Mouse (Mus musculus): Measurements from ENCODE around the gene Chst15. TPM values are rescaled to one million over a fixed set of nuclear protein-coding genes. Genes with fewer than 3 reads are reported as not detected.

Gene Chst15
- polyA plus RNA-seq (2012; rRNA removed), result 13.8 and 17.6 TPM in 2 replicates

DNA sequence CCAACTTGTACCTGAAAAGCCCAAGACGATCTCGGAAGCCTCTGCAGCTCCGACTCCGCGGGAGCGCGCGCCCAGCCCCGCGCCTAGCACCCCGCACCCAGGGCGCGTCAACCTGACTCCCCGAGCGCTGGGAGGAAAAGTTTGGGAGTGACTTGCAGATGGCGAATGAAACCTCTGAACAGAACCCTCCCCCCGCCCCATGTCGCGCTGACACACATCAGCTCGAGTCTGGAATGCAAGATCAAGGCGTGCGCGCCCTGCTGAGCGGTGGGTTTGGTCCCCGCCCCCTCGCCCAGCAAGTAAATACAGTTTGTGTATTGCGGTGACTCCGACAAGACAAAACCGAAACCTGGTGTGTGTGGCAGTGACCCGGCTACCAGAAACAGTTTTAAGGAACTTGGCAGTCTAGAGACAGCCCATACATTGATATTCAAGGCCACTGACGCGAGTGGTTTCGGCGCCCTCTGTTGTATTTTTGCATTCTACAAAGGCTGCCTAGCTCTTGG lies at the start of gene Chst15:
TSS of gene Chst15 (minus strand) at position 193 of the 506 bp plus-strand sequence.
- under 1% methylated on average over 34 of the region's 34 CpGs for WGBS
- Histone ChIP-seq H3K27me3 (replicated peaks; ENCODE audit: control insufficient read depth, insufficient read depth, low read length) (no peaks in the 10 kb centered on the region), H3K27ac (ENCODE audit: insufficient read depth, low read depth, low read length) (peak within 1 kb of the TSS; percentile 87), H3K4me1 (ENCODE audit: control insufficient read depth, insufficient read depth, low read length) (peaks cover 5% of the 10 kb centered on the region; the same call in 1 of the 2 replicates), H3K4me3 (ENCODE audit: insufficient read depth, low read depth, low read length) (peak within 1 kb of the TSS; percentile 94), H3K36me3 (ENCODE audit: control insufficient read depth, insufficient read depth, low read length) (no peaks in the 10 kb centered on the region)
- peak; percentile 87 for DNase-seq
- TF ChIP-seq POLR2A (IDR thresholded peaks at IDR 0.05; ENCODE audit: low read depth, low read length), result no peak
- no peak for TF ChIP-seq CTCF (conservative IDR thresholded peaks at IDR 0.05; ENCODE audit: insufficient read depth, insufficient read length, low read depth, low read length)

DNA sequence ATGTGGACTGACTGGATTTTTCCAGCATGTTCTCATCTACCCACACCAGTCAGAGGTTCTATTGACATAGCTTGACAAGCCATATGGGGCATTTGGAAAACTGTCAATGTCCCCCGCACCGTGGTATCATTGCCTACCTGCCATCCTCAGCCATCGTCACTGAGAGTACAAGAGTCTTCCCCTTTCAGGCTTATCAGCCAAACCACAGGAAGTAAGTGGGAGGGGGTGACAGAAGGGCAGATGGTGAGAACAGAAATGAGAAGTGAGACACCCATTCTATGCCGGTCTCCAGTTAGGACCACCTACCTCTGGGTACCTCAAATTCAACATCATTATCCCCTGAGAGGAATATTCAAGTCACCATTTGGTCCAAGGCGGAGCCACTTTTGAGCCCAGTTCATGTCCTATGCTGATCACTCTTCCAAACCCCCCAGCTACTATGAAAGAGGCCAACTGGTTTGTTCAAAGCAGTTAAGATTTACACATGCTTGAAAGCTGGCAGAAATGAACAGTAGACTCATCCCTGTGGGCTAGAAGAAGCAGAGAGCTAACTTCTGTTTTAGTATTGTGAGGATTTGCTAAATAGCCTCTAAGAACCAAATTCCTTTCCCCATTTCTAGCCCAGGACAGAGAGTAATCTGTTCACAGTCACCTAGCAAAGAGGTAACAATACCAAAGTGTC lies 48.8 kb upstream of the Chst15 start:
- 88% methylated on average over 5 of the region's 5 CpGs for WGBS
- H3K36me3 ChIP-seq (ENCODE audit: control insufficient read depth, insufficient read depth, low read length), result no peaks in the 10 kb centered on the region
- no peaks in the 10 kb centered on the region for H3K27me3 ChIP-seq (replicated peaks; ENCODE audit: control insufficient read depth, insufficient read depth, low read length)
- H3K4me3 ChIP-seq (ENCODE audit: insufficient read depth, low read depth, low read length), result no peak overlapping the region
- DNase-seq, result no peak
- H3K27ac ChIP-seq (ENCODE audit: insufficient read depth, low read depth, low read length), result no peak overlapping the region
- no peak for TF ChIP-seq CTCF (conservative IDR thresholded peaks at IDR 0.05; ENCODE audit: insufficient read depth, insufficient read length, low read depth, low read length)
- TF ChIP-seq POLR2A (IDR thresholded peaks at IDR 0.05; ENCODE audit: low read depth, low read length), result no peak
- no peaks in the 10 kb centered on the region for H3K4me1 ChIP-seq (ENCODE audit: control insufficient read depth, insufficient read depth, low read length)

DNA sequence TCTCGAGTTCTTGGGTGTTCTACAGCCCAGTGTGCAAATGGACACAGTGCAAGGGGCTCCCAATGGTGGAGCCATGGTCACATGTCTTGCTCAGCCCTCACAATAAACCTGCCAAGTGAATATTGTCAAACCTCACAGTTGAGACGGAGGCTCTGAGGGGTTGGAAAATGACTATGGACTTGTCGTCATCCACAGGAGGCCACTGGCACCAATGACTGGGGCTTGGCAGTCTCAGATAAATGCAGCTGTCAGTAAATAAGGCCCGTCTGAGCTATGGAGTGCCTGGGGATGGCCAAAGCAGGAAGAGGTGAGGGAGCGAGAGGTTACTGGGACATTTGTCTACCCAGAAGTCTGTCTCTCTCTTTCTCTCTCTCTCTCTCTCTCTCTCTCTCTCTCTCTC lies 48.1 kb upstream of the Chst15 start:
- no peak for DNase-seq
- no peak overlapping the region for H3K27ac ChIP-seq (ENCODE audit: insufficient read depth, low read depth, low read length)
- H3K27me3 ChIP-seq (replicated peaks; ENCODE audit: control insufficient read depth, insufficient read depth, low read length), result no peaks in the 10 kb centered on the region
- no peak for TF ChIP-seq POLR2A (IDR thresholded peaks at IDR 0.05; ENCODE audit: low read depth, low read length)
- no peak for TF ChIP-seq CTCF (conservative IDR thresholded peaks at IDR 0.05; ENCODE audit: insufficient read depth, insufficient read length, low read depth, low read length)
- H3K4me1 ChIP-seq (ENCODE audit: control insufficient read depth, insufficient read depth, low read length), result no peaks in the 10 kb centered on the region
- H3K36me3 ChIP-seq (ENCODE audit: control insufficient read depth, insufficient read depth, low read length), result no peaks in the 10 kb centered on the region
- 92% methylated on average over 5 of the region's 5 CpGs for WGBS
- no peak overlapping the region for H3K4me3 ChIP-seq (ENCODE audit: insufficient read depth, low read depth, low read length)

DNA sequence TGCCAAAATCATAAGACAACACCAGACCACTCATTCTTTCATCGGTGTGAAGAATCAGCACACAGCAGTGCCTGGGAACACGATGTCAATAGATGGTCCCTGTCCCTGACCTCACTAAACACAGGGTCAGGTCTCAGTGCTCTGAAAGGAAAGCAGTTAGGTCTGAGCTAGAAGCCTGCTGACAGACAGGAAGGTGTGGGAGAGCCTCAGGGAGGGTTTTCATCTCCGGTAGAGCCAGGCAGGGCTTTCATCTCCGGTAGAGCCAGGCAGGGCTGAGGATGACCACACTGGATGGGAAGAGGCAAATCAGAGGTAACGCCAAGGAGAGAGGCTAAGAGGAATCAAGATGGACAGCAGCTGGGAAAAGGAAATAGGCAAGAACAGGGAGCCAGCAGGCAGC lies 47.5 kb upstream of the Chst15 start:
- H3K4me3 ChIP-seq (ENCODE audit: insufficient read depth, low read depth, low read length), result no peak overlapping the region
- WGBS, result 35% methylated on average over 5 of the region's 5 CpGs
- TF ChIP-seq POLR2A (IDR thresholded peaks at IDR 0.05; ENCODE audit: low read depth, low read length), result no peak
- TF ChIP-seq CTCF (conservative IDR thresholded peaks at IDR 0.05; ENCODE audit: insufficient read depth, insufficient read length, low read depth, low read length), result no peak
- no peak overlapping the region for H3K27ac ChIP-seq (ENCODE audit: insufficient read depth, low read depth, low read length)
- H3K27me3 ChIP-seq (replicated peaks; ENCODE audit: control insufficient read depth, insufficient read depth, low read length), result no peaks in the 10 kb centered on the region
- H3K36me3 ChIP-seq (ENCODE audit: control insufficient read depth, insufficient read depth, low read length), result no peaks in the 10 kb centered on the region
- H3K4me1 ChIP-seq (ENCODE audit: control insufficient read depth, insufficient read depth, low read length), result 0 out of 2 replicates have a peak, but pooled peaks cover under 1% of the 10 kb centered on the region
- DNase-seq, result no peak

DNA sequence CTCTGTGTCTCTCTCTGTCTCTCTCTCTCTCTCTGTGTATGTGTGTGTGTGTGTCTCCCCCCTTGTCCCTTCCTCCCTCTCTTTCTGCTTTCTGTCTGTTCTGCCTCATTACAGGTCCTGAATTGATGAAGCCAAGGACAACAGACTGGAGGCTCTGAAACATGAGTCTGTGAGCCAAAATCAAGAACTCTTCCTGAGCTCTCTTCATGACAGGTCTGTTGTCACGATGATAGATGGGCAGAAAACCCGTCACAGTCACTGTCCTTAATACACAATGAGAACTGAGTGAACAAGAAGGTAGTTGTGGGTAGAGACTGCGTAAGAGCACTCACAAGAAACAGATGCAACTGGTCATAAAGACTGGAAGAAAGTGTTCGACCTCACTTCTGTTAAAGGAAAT lies 43.3 kb upstream of the Chst15 start:
- Histone ChIP-seq H3K27me3 (replicated peaks; ENCODE audit: control insufficient read depth, insufficient read depth, low read length) (no peaks in the 10 kb centered on the region), H3K36me3 (ENCODE audit: control insufficient read depth, insufficient read depth, low read length) (no peaks in the 10 kb centered on the region), H3K4me1 (ENCODE audit: control insufficient read depth, insufficient read depth, low read length) (0 out of 2 replicates have a peak, but pooled peaks cover 4% of the 10 kb centered on the region), H3K27ac (ENCODE audit: insufficient read depth, low read depth, low read length) (no peak overlapping the region), H3K4me3 (ENCODE audit: insufficient read depth, low read depth, low read length) (no peak overlapping the region)
- 89% methylated on average over 4 of the region's 4 CpGs for WGBS
- TF ChIP-seq POLR2A (IDR thresholded peaks at IDR 0.05; ENCODE audit: low read depth, low read length), result no peak
- DNase-seq, result no peak

DNA sequence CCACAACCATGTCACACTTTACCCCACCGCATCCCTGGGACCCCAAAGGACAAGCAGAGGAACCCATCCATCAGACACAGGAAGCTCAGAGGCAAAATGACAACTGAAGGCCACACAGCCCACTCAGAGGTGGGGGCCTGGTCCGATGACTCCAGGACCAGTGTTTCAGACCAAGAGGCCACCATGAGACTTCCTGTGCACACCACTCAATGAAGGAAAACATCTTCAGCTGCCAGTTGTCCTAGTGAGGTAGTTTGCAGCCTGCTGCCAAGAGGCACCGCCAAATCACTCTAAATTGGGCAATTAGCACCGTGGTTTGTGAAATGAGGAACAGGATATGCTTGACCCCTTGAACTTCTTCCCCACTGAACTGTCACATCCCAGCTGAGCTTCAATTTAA lies 41.7 kb upstream of the Chst15 start:
- Histone ChIP-seq H3K36me3 (ENCODE audit: control insufficient read depth, insufficient read depth, low read length) (no peaks in the 10 kb centered on the region), H3K4me3 (ENCODE audit: insufficient read depth, low read depth, low read length) (no peak overlapping the region), H3K27ac (ENCODE audit: insufficient read depth, low read depth, low read length) (peak overlapping the region; percentile 45), H3K4me1 (ENCODE audit: control insufficient read depth, insufficient read depth, low read length) (0 out of 2 replicates have a peak, but pooled peaks cover 4% of the 10 kb centered on the region), H3K27me3 (replicated peaks; ENCODE audit: control insufficient read depth, insufficient read depth, low read length) (no peaks in the 10 kb centered on the region)
- no peak for TF ChIP-seq POLR2A (IDR thresholded peaks at IDR 0.05; ENCODE audit: low read depth, low read length)
- no peak for TF ChIP-seq CTCF (conservative IDR thresholded peaks at IDR 0.05; ENCODE audit: insufficient read depth, insufficient read length, low read depth, low read length)
- peak; percentile 87 for DNase-seq
- 40% methylated on average over 4 of the region's 4 CpGs for WGBS

DNA sequence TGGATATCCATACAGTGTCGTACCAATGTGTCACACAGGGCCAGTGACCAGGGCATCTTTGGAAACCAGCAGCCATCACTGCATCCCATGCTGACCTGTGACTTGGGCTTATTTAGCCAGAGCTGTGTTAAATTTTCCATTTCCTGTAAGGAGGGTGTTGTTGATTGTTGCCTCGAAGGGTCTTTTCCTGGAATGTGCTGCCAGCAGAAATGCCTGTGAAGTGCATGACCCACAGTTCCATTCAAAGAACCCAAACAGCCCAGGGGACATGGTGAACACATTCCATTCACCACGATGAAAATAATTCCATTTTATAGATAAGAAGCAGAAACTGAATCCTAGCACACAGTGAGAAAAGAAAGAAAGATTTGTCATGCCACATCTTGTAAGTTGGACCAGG lies 41.2 kb upstream of the Chst15 start:
- Histone ChIP-seq H3K27ac (ENCODE audit: insufficient read depth, low read depth, low read length) (peak overlapping the region; percentile 53), H3K4me3 (ENCODE audit: insufficient read depth, low read depth, low read length) (no peak overlapping the region), H3K27me3 (replicated peaks; ENCODE audit: control insufficient read depth, insufficient read depth, low read length) (no peaks in the 10 kb centered on the region), H3K36me3 (ENCODE audit: control insufficient read depth, insufficient read depth, low read length) (no peaks in the 10 kb centered on the region), H3K4me1 (ENCODE audit: control insufficient read depth, insufficient read depth, low read length) (0 out of 2 replicates have a peak, but pooled peaks cover 4% of the 10 kb centered on the region)
- WGBS, result 38% methylated on average over 3 of the region's 3 CpGs
- TF ChIP-seq POLR2A (IDR thresholded peaks at IDR 0.05; ENCODE audit: low read depth, low read length), result no peak
- no peak for TF ChIP-seq CTCF (conservative IDR thresholded peaks at IDR 0.05; ENCODE audit: insufficient read depth, insufficient read length, low read depth, low read length)
- DNase-seq, result peak; percentile 73

All from kidney, adult 2 months (tissue).